Mouse (Mus musculus): ENCODE results near the gene Cntnap5c. TPM values are rescaled to one million over a fixed set of nuclear protein-coding genes. Genes with fewer than 3 reads are reported as not detected.
"Not testable (repeated sequence)": the region's sequence is repeated elsewhere in the genome, so short reads cannot be mapped to it uniquely, and the experiment has no call there.

Gene Cntnap5c
- polyA plus RNA-seq, 1 experiment from 2014 or later: not detected

- H3K4me2 ChIP-seq (replicated peaks); H3K9me3 ChIP-seq; H3K4me1 ChIP-seq (replicated peaks); H3K9ac ChIP-seq; H3K4me3 ChIP-seq (replicated peaks); H3K27ac ChIP-seq; H3K27me3 ChIP-seq (replicated peaks); ATAC-seq; H3K36me3 ChIP-seq: not testable (repeated sequence)
- WGBS: no CpG with 5 or more reads among the region's 4 CpGs
Observed at GRCm38 (mm10) chr17:57855811-57856210, 86.4 kb downstream of the Cntnap5c start.

GRCm38 (mm10) chr17:57865996-57866395 lies 96.6 kb downstream of the Cntnap5c start:
- H3K4me2 ChIP-seq (replicated peaks): no peak overlapping the region
- H3K4me3 ChIP-seq (replicated peaks): no peak overlapping the region
- H3K4me1 ChIP-seq (replicated peaks): no peaks in the 10 kb centered on the region
- H3K27me3 ChIP-seq (replicated peaks): no peaks in the 10 kb centered on the region
- H3K9me3 ChIP-seq: no peaks in the 10 kb centered on the region
- no peak overlapping the region for H3K27ac ChIP-seq
- no peaks in the 10 kb centered on the region for H3K36me3 ChIP-seq
- no peak overlapping the region for H3K9ac ChIP-seq
- ATAC-seq: no peak

DNA sequence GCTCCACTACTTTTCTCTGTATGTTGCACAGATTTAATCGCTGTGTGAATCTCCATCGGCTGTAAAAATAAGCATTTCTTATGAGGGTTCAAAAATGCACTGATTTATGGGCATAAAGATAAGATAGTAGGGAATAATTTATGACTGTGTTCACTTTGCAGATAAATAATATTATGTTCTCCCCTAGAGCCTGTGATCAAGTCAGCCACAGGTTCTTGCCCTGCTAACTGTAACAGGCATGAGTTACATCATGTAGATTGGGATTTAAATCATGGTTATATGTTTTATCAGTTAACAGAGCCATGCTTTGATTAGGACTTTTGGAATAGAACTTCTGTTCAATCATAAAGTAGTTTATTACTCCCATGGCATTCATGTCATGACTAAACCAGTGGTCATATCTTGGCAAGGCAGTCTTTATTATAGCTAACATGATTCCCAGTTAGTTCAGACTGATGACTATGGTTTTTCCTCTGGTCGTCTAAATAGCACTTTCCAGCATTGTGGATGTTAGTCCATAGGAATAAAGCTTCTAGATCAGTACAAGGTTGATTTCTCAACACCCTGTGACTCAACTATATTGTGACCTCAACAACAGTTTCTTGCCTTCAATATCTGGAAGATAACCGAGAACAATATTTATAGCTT lies 118.5 kb downstream of the Cntnap5c start:
- Histone ChIP-seq H3K27me3 (replicated peaks) (no peaks in the 10 kb centered on the region), H3K9ac (no peak overlapping the region), H3K36me3 (no peaks in the 10 kb centered on the region), H3K4me2 (replicated peaks) (no peak overlapping the region), H3K4me1 (replicated peaks) (no peaks in the 10 kb centered on the region), H3K4me3 (replicated peaks) (no peak overlapping the region), H3K27ac (no peak overlapping the region), H3K9me3 (no peaks in the 10 kb centered on the region)
- peak; percentile 90 for ATAC-seq
- WGBS: 61% methylated on average over 4 of the region's 4 CpGs

DNA sequence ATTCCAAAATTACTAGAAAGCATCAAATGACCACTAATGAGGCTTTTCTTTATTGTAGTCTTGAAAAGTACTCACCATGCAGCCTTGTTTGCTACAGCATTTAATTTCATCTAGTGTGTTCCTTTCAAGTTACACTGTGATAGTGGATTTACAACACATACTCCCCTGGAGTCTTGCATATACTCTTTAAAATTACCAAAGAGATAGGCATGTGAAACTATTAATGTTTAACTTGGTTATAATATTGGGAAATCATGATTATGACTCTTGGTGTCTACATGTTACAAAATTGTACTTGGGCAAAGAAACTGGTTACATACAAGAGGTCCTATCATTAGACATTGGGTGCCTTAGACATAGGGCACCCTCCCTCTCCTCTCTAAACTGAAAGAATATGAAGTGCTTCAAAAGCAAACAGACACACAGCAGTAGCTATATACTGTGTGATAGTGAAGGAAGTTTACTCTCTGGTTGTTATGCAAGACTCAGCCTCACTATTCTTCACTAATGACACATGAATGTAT lies 142.5 kb downstream of the Cntnap5c start:
- Histone ChIP-seq H3K4me2 (replicated peaks) (no peak overlapping the region), H3K9me3 (no peaks in the 10 kb centered on the region), H3K27me3 (replicated peaks) (no peaks in the 10 kb centered on the region), H3K36me3 (no peaks in the 10 kb centered on the region), H3K4me3 (replicated peaks) (no peak overlapping the region), H3K4me1 (replicated peaks) (no peaks in the 10 kb centered on the region), H3K27ac (no peak overlapping the region), H3K9ac (no peak overlapping the region)
- ATAC-seq: peak; percentile 75

- H3K36me3 ChIP-seq: no peaks in the 10 kb centered on the region
- H3K4me2 ChIP-seq (replicated peaks): no peak overlapping the region
- H3K9ac ChIP-seq: no peak overlapping the region
- H3K27me3 ChIP-seq (replicated peaks): no peaks in the 10 kb centered on the region
- H3K27ac ChIP-seq: no peak overlapping the region
- ATAC-seq: 0 out of 2 replicates have a peak, but pooled peaks have one; percentile 43
- 68% methylated on average over 3 of the region's 3 CpGs for WGBS
- no peaks in the 10 kb centered on the region for H3K9me3 ChIP-seq
- H3K4me3 ChIP-seq (replicated peaks): no peak overlapping the region
- no peaks in the 10 kb centered on the region for H3K4me1 ChIP-seq (replicated peaks)
Observed at GRCm38 (mm10) chr17:57984230-57984629, 214.9 kb downstream of the Cntnap5c start.

DNA sequence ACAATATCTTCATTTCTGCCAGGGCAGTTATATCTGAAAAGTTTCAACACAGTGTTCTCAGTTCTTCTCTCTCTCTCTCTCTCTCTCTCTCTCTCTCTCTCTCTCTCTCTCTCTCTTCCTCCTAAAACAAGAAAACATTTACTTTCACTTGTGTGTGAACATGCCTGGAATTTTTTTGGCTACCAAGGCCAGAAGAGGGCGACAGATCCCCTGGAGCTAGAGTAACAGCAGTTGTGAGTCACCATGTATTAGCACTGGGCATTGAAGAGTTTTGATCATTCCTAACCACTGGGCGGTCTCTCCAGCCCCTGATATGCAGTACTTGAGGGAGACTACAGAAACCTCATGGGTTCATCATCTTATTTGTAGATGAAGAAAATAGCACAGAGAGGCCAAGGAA lies 219.1 kb downstream of the Cntnap5c start:
- Histone ChIP-seq H3K9ac (no peak overlapping the region), H3K27ac (no peak overlapping the region), H3K36me3 (no peaks in the 10 kb centered on the region), H3K9me3 (no peaks in the 10 kb centered on the region), H3K4me3 (replicated peaks) (no peak overlapping the region), H3K27me3 (replicated peaks) (no peaks in the 10 kb centered on the region), H3K4me1 (replicated peaks) (no peaks in the 10 kb centered on the region), H3K4me2 (replicated peaks) (no peak overlapping the region)
- 46% methylated on average over 2 of the region's 2 CpGs for WGBS
- ATAC-seq: no peak

- no peak for ATAC-seq
- 55% methylated on average over 1 of the region's 1 CpGs for WGBS
- H3K9ac ChIP-seq: no peak overlapping the region
- no peaks in the 10 kb centered on the region for H3K27me3 ChIP-seq (replicated peaks)
- no peaks in the 10 kb centered on the region for H3K9me3 ChIP-seq
- no peaks in the 10 kb centered on the region for H3K4me1 ChIP-seq (replicated peaks)
- H3K4me3 ChIP-seq (replicated peaks): no peak overlapping the region
- no peak overlapping the region for H3K27ac ChIP-seq
- H3K4me2 ChIP-seq (replicated peaks): no peak overlapping the region
- H3K36me3 ChIP-seq: no peaks in the 10 kb centered on the region
Observed at GRCm38 (mm10) chr17:57996461-57996860, 227.1 kb downstream of the Cntnap5c start.

DNA sequence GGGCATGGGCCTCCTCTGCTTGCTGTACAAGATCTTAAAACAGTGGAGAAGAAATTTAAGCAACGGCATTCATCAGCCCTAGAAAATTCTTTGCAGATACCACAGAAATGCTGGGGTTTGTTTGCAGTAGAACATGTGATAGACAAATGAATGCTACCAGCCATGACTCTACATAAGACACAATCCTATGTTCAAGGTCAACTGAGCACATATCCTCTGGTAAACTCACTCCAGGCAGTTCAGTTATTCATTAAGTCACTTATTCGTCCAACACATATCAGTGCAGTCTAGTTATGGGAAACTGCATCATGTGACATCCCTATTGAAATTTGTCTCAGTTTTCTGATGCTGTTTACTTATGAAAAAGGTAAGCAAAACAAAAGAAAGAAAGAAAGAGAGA lies 229.7 kb downstream of the Cntnap5c start:
- Histone ChIP-seq H3K27ac (no peak overlapping the region), H3K36me3 (no peaks in the 10 kb centered on the region), H3K9me3 (no peaks in the 10 kb centered on the region), H3K27me3 (replicated peaks) (no peaks in the 10 kb centered on the region), H3K4me3 (replicated peaks) (no peak overlapping the region), H3K4me1 (replicated peaks) (no peaks in the 10 kb centered on the region), H3K4me2 (replicated peaks) (no peak overlapping the region), H3K9ac (no peak overlapping the region)
- ATAC-seq: no peak
- 76% methylated on average over 2 of the region's 2 CpGs for WGBS

- no peak overlapping the region for H3K9ac ChIP-seq
- no peaks in the 10 kb centered on the region for H3K27me3 ChIP-seq (replicated peaks)
- 90% methylated on average over 5 of the region's 5 CpGs for WGBS
- H3K4me1 ChIP-seq (replicated peaks): no peaks in the 10 kb centered on the region
- no peak overlapping the region for H3K4me3 ChIP-seq (replicated peaks)
- no peaks in the 10 kb centered on the region for H3K9me3 ChIP-seq
- no peak for ATAC-seq
- H3K4me2 ChIP-seq (replicated peaks): no peak overlapping the region
- no peaks in the 10 kb centered on the region for H3K36me3 ChIP-seq
- no peak overlapping the region for H3K27ac ChIP-seq
Observed at GRCm38 (mm10) chr17:58002845-58003244, 233.5 kb downstream of the Cntnap5c start.

DNA sequence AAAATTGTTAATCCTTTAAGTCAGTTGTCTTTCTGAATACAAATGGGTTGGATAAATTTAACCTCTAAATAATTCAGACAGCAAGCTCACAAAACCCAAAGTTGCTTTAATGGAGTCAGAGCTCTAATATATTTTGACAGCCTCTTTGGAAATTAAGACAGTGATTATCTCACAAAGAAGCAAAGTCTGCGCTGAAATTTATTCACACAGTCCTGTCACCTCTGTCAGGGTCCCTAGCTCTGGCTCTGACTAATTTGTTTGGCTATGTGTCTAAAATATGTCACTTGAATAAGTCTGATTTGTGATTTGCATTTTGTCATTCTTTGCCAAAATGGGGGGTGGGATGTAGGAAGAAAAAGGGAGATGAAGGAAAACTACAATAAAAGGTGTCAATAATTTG lies 234.0 kb downstream of the Cntnap5c start:
- Histone ChIP-seq H3K9ac (no peak overlapping the region), H3K36me3 (no peaks in the 10 kb centered on the region), H3K9me3 (no peaks in the 10 kb centered on the region), H3K4me2 (replicated peaks) (no peak overlapping the region), H3K27me3 (replicated peaks) (no peaks in the 10 kb centered on the region), H3K27ac (no peak overlapping the region), H3K4me3 (replicated peaks) (no peak overlapping the region), H3K4me1 (replicated peaks) (no peaks in the 10 kb centered on the region)
- no peak for ATAC-seq
- 85% methylated on average over 1 of the region's 1 CpGs for WGBS

GRCm38 (mm10) chr17:58004491-58004890 lies 235.1 kb downstream of the Cntnap5c start:
- no peak for ATAC-seq
- Histone ChIP-seq H3K4me3 (replicated peaks) (no peak overlapping the region), H3K27ac (no peak overlapping the region), H3K36me3 (no peaks in the 10 kb centered on the region), H3K27me3 (replicated peaks) (no peaks in the 10 kb centered on the region), H3K9me3 (no peaks in the 10 kb centered on the region), H3K4me1 (replicated peaks) (no peaks in the 10 kb centered on the region), H3K4me2 (replicated peaks) (no peak overlapping the region), H3K9ac (no peak overlapping the region)
- WGBS: 82% methylated on average over 2 of the region's 2 CpGs

DNA sequence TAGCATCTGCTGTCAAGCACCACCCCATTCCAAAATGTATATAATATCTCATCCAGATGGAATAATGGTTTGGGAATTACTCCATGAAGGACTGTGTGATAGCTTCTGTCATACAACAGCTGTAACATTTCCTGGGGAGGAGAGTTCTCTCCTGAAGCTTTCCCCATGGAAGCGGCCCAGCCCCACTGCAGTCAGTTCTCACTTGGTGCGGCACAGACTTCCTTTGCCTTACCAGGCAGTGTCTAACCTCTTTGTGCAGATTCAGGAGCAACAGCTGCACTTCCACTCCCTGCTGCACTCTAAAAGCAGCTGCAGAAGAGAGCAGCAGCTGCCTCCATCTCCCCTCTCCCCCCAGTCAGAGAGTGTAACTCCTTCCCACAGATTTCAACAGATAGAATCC lies 271.8 kb downstream of the Cntnap5c start:
- Histone ChIP-seq H3K36me3 (no peaks in the 10 kb centered on the region), H3K4me3 (replicated peaks) (no peak overlapping the region), H3K9ac (no peak overlapping the region), H3K9me3 (no peaks in the 10 kb centered on the region), H3K4me2 (replicated peaks) (no peak overlapping the region), H3K4me1 (replicated peaks) (no peaks in the 10 kb centered on the region), H3K27ac (no peak overlapping the region), H3K27me3 (replicated peaks) (no peaks in the 10 kb centered on the region)
- peak; percentile 86 for ATAC-seq
- 57% methylated on average over 2 of the region's 2 CpGs for WGBS

GRCm38 (mm10) chr17:58045149-58045548 lies 275.8 kb downstream of the Cntnap5c start:
- Histone ChIP-seq H3K4me3 (replicated peaks) (no peak overlapping the region), H3K9me3 (no peaks in the 10 kb centered on the region), H3K27ac (no peak overlapping the region), H3K36me3 (no peaks in the 10 kb centered on the region), H3K4me1 (replicated peaks) (no peaks in the 10 kb centered on the region), H3K9ac (no peak overlapping the region), H3K4me2 (replicated peaks) (no peak overlapping the region), H3K27me3 (replicated peaks) (no peaks in the 10 kb centered on the region)
- no peak for ATAC-seq
